Mouse (Mus musculus) kidney, adult 9 months (tissue): ENCODE measurements around the gene Col23a1.
"Not testable (repeated sequence)": the region's sequence is repeated elsewhere in the genome, so short reads cannot be mapped to it uniquely, and the experiment has no call there.

Experiments used
- DNase-seq: peaks from one replicate; pipeline ENCODE4 v3.0.0; 2022

The Col23a1 gene

DNA sequence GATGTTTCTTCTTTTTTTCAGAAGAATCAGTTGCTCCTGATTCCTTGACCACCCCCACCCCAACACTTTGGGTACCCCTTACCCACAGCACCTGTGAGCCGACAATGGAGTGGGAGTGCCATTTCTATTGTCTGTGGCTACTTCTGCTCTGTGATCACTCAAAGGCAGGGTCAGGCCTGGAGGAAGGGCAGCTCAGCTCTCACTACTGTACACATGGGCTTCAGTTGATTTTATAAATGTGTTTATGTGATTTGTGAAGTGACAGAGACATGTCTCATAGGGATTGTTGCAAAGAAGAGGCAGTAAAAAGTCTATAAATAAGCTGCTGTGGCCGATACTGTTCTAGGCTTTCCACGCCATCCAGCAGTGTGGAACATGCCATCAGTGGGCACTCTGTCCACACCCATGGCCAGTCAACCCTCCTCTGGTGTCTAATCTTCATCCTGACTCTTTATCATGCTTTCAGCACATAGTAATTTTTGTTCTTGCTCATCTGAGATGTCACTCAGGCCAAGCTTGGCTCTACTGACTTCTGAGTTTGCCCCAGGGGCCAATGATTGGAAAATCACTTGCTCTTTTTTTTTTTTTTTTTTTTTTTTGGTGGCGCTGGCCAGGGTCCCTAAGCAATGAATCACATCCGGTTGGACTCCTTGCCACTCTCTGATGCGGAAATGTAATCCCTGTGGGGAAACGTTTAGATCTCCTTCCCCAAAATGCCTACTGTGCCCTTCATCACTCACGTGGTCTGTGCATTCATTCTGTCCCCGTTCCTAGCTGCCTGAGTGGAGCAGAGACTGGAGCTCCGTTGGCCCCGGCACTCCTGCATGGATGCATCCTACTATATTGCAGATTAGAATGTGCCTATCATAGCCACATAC lies 40.4 kb downstream of the Col23a1 start:
- DNase-seq = no peak

DNA sequence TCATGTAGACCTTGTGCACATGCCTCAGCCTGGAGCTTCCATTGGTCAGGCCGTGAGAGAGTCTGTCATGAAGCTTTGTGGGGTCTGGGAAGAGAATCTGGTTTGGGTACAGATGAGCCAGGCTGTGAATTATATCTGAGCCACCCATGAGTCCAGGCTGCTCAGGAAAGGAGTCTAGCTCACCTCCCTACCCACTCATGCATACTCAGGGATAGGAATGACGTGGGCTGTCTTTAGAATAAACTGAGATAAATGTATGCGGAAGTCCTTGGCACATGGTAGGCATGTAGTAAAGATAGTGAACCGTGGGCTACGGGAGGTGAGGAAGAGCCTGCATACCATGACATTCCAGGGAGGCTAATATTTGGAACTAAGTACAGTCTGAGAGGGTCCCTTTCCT lies 44.3 kb downstream of the Col23a1 start:
- DNase-seq = no peak

DNA sequence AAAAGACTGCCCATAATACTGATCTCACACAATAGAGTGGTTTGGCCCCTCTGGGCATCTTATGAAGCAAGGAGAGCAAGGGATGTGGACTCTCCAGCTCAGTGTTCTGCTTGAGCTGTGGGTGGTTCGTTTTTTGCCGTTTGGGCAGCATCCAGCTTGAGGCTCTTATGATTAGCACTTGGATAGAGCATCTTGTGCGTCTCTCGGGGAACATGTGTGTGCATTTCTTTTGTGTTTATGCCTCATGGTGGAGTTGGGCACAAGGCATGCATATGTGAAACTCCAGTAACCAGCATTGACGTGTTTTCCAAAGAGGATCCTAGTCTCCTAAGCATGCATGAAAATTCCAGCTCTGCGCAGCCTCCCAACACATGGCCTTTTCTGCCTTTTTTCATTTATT lies 47.9 kb downstream of the Col23a1 start:
- DNase-seq = no peak

DNA sequence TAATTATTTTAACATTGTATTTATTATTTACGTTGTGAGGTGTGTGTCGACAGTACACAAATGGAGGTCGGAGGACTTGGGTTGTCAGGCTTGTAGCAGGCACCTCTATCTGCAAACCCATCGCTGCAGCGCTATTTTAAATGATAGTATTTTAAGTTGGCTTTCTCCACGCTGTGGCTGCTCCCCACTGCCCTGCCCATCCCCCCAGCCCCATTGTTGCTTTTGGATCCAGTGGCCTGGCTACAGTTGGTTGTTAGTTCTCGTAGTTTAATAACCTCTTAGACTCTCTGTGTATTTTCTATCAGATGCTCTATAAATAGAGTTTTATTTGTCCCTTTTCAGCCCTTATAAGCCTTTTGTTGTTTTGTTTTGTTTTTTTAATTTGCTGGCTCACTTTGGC lies 48.7 kb downstream of the Col23a1 start:
- no peak for DNase-seq

DNA sequence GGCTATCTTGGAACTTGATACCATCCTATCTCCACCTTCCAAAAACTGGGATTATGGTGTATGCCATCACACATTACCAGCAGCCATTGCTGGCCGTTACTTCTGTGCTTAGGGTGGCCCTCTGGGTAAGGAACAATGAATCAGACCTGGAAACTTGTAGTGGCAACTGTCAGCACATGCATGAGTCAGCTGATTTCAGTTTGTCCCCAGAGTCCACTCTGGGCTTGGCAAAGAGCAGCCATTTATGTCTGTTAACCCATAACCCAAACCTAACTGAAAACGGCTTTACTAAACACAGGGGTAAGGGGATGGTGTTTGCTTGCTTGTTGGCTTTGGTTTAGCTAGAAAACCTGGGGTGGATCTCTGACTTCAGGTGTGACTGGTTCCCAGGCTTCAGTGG lies 51.4 kb downstream of the Col23a1 start:
- no peak for DNase-seq

DNA sequence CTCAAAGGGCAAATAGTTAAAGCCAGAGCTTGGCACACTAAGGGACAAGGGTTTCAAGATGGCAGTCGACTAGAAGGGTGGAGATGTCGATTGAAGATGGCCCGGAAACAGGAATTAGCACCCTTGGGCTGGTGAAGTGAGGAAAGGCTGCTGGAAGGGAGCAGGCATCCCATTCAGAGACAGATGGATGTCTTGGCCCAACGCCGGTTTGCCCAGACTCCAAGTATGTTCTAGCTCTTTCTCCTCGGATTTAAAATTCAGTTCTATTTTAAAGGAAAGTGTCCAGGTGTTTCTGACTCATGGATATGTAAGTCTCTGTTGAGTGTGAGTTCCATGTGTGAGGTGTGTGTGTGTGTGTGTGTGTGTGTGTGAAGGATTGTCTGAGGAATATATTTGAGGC lies 53.1 kb downstream of the Col23a1 start:
- DNase-seq = no peak

DNA sequence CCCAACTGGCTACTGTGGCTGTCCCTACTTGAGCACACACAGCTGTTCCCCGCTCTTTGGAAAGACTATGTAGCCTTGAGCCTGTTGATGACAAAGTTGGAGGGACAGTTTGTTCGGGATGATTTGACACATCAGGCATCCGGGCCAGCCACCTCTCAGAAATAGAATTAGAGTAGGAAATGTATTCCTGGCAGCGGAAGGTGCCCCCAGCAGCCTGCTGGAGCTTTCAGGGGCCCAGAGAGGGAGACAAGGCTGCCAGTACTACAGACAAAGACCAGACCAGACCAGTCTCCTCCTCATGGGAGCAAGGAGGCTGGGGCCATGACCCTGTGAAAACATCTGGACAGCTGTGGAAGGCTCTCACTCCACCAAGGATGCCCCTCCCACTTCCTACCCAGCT lies 53.6 kb downstream of the Col23a1 start:
- no peak for DNase-seq

DNA sequence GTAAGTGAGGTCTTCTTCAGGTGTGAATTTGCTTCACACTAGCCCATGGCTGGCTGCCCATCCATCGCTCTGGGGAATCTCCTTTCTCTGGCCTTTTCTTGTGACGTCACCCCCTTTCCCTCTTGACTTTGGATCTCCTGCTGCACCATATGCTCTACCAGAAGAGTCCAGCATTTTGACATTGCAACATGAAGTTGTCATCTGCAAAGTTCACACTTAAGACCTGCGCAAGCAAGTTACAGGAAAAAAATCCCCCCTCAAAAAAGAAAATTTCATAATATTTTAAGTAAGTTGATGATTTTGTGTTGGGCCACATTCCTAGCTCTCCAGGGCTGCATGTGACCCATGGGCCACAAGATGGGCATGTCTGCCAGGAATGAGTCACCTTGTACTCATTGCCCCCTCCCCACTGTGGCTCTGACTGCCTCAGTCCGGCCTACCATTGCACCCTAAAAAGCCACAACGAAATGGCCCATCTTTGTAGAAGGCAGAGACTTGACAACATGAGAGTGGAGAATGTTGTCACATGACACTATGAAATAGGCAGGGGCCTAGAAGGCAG lies 54.1 kb downstream of the Col23a1 start:
- no peak for DNase-seq

DNA sequence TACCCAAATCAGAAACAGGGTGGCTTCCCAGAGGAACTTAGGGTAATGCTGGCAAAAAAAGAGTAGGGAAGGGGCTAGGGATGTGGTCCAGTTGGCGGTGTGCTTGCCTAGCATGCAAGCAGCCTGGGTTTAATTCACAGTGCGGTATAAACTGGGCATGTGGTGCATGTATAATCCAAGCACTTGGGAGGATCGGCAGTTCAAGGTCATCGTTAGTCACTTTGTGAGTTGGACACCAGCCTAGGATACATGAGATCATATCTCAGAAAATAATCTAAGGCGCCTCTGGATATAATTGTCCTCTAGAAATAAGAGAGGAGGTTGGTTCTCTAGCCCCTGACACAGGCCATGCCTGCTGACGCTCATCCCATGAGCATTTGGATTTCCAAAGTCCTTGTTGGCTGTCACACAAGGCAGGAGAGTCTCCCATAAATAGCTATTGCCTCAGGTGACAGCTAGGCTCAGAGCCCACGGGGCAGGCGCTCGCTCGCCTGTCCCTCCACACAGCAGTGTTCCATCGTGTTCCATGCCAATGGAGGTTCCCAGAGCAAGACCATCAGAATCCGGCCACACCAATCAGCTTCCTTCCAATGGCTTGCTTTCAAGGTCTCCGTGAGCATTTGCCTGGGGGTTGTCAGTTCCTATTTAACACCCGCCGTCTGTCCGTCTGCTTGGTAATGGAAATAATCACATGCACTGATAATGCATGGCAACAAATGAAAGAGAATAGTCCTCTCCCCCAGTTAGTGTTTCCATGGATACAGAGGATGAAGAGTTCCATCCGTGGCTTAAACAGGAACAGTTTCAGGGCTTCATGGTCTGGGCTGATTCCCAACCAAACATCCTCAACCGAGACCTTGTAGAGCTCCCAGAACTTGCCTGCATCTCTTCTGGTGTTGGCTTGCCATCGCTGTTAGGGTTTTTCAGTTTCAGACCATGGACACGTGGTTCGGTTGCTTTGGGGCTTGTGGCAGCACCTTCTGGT lies 56.1 kb downstream of the Col23a1 start:
- DNase-seq = no peak

DNA sequence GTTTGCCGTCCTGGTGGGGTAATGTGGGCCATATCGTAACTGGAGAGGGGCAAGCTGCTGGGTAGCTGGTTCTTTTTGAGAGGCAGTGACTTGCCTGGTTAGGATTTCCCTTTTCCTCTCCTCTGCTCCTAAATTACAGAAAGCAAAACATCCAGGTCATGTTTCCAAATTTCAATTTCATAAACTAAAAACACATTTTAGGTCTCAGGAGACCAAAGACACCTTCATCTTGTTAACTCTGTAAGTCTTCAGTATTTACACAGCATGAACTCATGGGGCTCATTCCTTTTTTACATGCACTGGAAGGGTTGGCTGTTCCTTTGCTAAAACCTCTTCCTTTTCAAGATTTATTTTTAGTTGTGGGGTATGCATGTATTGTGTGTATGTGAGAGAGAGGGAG lies 58.0 kb downstream of the Col23a1 start:
- DNase-seq = no peak

DNA sequence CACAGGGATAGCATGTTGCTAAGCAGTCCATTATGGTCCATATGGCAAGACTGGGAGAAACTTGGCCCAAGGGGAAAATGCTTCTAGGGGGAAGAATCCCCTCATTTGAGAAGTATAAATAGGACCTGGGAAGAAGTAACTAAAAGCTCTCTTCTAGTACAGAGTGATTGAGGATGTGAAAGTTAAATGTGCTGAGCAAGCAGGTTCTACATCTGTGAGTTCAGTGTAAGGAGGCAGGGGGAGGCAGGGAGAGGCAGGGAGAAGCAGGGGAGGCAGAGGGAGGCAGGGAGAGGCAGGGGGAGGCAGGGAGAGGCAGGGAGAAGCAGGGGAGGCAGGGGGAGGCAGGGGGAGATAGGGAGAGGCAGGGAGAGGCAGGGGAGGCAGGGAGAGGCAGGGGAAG lies 59.9 kb downstream of the Col23a1 start:
- no peak for DNase-seq

DNA sequence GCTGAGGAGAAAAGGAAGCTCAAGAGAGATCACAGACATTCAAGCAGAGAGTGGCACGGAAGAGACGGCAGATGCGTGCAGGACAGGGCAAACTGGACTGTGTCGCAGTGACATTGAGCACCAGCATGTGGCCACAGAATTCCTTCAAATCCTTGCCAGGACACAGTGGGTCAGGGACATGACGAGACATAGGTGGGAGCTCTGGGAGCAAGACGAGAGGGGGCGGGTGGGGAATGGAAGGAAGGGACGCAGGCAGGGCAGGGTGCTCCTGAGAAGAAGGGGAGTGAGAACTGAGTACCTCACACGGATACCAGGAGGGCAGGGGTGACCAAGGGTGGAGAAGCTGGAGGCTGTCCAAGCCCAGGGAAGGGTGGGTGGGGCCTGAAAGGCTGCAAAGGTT lies 61.4 kb downstream of the Col23a1 start:
- DNase-seq = no peak

DNA sequence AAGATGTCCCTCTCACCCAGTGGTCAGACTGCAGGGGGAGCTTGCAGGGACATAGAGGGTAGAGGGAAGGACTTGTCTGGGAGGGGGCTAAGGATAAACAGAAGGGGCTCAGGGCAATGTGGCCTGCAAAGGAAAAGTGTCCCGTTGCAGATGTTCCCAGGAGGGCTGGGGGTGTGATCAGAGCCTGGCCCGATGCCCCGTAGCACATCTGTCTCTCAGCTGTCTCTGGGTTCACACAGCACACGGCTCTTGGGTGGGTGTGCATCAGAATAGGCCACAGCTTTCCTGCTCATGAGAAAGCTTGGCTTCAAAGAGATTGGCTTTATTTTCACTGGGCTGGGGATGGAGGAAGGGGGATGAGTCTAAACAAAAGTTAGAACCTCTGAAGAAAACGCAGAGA lies 62.1 kb downstream of the Col23a1 start:
- DNase-seq = no peak

DNA sequence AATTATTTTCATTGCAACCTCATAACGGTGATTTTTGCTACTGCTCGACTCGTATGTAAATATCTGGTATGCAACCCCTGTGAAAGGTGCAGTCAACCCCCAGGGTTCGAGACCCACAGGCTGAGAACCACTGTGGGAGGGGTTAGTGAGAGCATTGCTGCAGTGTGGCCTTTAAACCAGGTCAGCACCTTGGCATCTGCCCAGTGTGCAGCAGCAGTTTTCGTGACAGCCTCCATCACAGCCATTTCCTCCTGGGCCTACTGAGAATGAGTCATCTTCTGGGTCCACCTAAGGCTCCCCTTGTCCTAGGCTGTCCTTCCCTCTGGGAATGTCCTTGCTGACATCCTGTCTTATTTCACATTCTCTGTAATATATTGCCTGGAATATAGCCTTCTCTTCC lies 64.0 kb downstream of the Col23a1 start:
- no peak for DNase-seq

DNA sequence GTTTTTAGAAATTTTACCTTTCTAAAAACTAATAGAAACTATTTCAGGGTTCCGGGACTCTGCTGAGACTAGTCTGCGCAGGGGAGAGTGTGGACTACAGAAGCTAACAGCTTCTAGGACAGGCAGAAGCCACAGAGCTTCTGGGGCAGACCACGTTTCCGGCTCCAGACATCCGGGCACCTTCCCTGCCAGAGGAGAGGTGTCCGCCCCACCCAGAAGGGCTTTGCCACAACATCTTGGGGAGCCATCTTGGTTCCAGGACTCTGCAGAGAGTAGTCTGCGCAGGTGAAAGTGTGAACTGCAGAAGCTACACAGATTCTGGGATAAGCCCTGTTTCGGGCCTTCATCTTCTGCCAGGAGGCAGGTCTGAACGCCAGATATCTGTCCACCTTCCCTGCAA lies 69.3 kb downstream of the Col23a1 start:
- not testable (repeated sequence) for DNase-seq

DNA sequence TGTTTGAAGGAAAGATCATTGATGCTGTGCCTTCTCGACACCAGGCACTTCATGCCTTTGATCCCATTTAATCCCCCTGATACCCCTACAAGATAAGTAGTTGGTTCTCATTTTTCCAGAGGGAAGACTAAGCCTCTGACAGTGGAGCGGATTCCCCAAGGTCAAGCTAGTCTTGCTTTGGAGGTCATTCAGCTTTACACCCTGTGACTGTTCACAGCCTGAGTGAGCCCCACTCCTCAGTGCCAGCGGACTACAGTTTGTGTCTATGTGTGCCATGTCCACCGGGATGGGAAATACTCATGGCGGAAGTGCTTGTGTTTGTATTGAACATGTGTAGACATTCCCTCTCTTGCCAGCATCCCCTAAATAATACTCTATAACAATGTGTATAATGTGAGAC lies 74.6 kb downstream of the Col23a1 start:
- DNase-seq = no peak

DNA sequence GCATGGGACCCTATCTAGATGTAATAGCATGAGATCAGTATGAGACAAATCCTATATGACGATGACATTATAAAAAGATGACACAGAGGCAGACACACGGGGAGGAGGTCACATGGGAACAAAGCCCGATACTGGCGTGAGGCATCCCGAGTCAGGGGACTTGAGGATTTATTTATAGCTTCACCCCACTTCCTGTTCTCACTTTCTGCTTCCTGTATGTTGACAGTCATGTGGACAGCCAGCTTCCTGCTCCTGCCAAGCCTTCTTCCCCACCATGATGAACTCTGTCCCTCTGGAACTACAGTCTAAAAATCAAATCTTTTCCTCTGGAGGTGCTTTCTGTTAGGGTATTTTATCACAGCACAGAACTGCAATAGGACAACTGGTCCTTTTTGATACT lies 77.6 kb downstream of the Col23a1 start:
- no peak for DNase-seq

DNA sequence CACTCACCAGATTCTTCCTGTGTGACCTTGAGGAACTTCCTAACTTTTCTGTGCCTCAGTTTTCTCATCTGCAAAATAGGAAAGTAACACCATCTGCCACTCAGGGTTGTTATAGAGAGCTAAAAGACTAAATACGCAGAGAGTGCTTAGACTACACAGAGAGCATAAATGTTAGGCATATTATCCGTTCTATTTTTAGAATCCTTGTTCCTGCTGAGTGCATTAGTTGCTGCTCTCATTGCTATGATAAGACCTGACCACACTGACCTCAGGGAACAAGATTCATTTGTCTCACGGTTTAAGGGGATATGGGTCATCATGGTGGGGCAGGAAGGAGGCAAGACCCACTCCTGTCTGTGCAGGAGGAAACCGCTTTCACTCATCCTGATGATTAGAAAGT lies 80.6 kb downstream of the Col23a1 start:
- DNase-seq = no peak

DNA sequence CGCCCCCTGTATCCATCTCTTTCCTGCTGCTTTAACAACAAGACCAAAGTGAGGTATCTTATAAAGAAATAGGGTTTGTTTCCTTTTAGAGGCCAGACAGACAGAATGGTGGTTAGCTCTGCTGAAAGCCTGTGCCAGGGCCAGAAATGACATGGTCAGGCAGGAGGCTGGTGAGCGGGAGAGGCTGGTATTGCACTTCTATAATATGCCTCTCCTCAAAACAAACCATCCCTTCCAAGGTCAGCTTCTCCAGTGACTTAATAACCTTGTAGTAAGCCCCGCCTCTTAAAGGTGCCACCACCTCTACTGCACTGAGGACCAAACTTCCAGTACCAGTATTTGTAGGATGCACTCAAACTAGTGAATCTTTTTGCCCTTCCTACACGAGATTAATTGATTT lies 81.6 kb downstream of the Col23a1 start:
- DNase-seq = no peak

DNA sequence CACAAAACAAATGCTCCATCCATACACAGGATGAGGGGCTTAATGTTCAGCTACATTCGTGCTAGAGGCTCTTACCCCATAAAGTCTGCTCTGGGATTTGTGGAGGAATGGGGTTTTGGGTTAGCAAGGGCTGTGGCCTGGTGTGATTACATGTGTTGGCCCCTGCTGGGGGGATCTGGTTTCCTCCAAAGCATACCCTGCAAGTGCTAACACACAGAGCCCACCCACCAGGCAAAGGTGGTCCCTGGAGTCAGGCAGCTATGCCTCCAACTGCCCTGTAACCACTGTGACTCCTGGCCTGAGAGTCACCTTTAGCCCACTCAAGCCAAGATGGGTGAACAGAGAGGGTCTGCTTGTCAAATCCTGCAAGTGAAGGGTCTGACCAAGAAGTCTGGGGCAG lies 82.2 kb downstream of the Col23a1 start:
- DNase-seq = no peak

DNA sequence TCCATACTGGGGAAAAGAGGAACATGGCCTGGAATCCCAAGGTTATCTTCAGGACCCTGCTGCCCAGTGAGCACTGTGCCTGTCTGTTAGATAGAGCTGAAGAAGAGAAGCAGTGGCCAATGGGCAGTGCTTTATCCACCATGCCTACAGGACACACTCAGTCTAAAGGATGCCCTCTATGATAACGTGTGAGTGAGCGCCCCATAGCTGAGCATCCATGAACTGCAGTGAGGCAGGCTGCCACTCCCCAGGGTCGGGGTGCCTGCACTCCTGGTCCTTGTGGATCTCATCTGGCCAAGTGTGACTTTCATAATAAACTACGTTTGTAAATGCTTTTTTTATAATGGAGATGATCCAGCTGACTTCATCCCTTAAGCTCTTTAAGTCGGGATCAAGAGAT lies 87.5 kb downstream of the Col23a1 start:
- no peak for DNase-seq

DNA sequence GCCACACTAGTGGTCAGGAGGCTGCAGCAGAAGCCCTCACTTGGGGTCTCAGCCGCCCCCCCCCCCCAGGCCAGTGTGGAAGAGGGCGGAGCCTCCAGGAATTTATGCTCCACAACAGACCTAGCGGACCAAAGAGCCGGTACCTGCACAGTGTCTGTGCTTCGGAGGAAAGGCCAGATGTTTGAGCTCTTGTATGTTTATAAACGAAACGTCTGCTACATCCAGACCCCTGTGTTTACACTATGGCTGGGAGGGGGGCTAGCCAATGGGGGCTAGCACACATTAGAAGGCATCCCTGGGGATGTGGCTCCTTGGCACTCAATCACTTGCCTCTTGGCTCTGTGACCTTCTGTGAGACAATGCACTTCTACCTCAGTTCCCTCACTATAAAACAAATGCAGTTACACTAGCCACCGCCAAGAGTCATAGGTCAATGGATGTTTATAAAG lies 99.2 kb downstream of the Col23a1 start:
- DNase-seq = no peak

DNA sequence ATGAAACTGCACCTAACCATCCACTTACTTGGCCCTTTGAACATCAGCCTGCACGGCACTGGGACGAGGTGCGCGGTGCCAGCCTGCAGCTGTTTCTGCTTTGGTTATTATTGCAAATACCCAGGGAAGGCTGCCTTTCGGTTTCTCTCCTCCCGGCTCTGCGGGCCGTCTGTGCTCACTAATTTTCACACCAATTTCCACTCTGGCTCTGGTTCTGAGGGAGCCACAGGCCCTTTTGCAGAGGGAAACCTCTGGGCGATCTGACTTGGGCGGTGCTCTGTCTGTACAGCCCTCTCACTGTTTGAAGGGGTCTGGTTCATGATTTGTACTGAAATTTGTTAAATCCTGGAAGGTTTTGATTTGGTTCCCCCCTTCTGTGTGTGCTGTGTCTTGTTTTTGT lies 100.0 kb downstream of the Col23a1 start:
- DNase-seq = no peak

DNA sequence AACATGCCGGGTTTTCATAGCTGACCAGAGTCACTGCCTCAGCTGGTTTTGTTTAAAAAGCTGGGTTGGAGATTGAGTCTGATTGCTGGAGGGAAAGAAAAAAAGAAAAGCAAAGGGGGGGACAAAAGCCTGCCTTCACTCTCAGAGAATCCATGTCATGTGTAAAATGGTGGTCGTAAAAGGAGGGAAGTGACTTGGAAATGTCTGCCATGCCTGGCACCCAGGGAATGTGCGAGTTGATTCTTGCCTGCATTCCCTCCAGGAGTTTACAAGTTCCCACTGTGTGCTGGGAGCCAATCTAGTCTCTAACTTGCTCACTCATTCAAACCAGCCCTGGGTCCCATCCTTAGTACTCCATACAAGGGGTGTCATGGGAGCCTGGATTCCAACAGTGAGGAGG lies 100.8 kb downstream of the Col23a1 start:
- no peak for DNase-seq
